Mouse (Mus musculus) adrenal gland, adult (tissue): ENCODE data around the gene Spcs3.

ENCODE experiments used
- DNase-seq, 2 experiments: peaks; one replicate each; pipeline ENCODE4 v3.0.0; 2022 to 2023; ENCODE audit warnings: low spot score in 1 of 2; ENCODE audit not compliant: inconsistent age in 2 of 2

The Spcs3 gene

GRCm38 (mm10) chr8:54529382-54530296 is at the start of gene Spcs3, which contains the start of gene Asb5:
TSS of gene Spcs3 (minus strand) at chr8:54529998.
TSS of gene Asb5 (plus strand) at chr8:54529580.
- peak; percentile 97 to 99 for DNase-seq

GRCm38 (mm10) chr8:54570618-54571609 is 41.1 kb upstream of the Spcs3 start:
- no peak for DNase-seq

- no peak for DNase-seq
These were observed 37.4 kb upstream of the Spcs3 start for GRCm38 (mm10) chr8:54567168-54567567.

GRCm38 (mm10) chr8:54565603-54566260 is 35.9 kb upstream of the Spcs3 start:
- no peak for DNase-seq

GRCm38 (mm10) chr8:54565181-54565580 is 35.4 kb upstream of the Spcs3 start:
- DNase-seq = no peak

GRCm38 (mm10) chr8:54562137-54562536 is 32.3 kb upstream of the Spcs3 start:
- no peak for DNase-seq

- no peak for DNase-seq
These were observed 25.1 kb upstream of the Spcs3 start for GRCm38 (mm10) chr8:54554921-54555320.

- no peak for DNase-seq
These were observed 20.3 kb upstream of the Spcs3 start for GRCm38 (mm10) chr8:54550026-54550574.

GRCm38 (mm10) chr8:54548383-54548782 is 18.6 kb upstream of the Spcs3 start:
- DNase-seq = peak; percentile 47 to 59

- no peak for DNase-seq
These were observed 11.5 kb upstream of the Spcs3 start for GRCm38 (mm10) chr8:54541331-54541730.

- DNase-seq = peak in 1 of 2 experiments; percentile 42
These were observed 7.5 kb upstream of the Spcs3 start for GRCm38 (mm10) chr8:54537285-54537684.

- DNase-seq = no peak
These were observed 5.4 kb upstream of the Spcs3 start for GRCm38 (mm10) chr8:54535172-54535571.

GRCm38 (mm10) chr8:54528571-54528970 is 1.2 kb downstream of the Spcs3 start:
- DNase-seq = no peak

- no peak for DNase-seq
These were observed 3.1 kb downstream of the Spcs3 start for GRCm38 (mm10) chr8:54526700-54527099.

GRCm38 (mm10) chr8:54525606-54526005 is 4.2 kb downstream of the Spcs3 start:
- DNase-seq = no peak

GRCm38 (mm10) chr8:54520516-54520915 is 9.3 kb downstream of the Spcs3 start:
- DNase-seq = no peak

GRCm38 (mm10) chr8:54518756-54519460 is 10.9 kb downstream of the Spcs3 start:
- DNase-seq = no peak

GRCm38 (mm10) chr8:54512200-54512599 is 17.6 kb downstream of the Spcs3 start:
- peak in 1 of 2 experiments; percentile 10 for DNase-seq

GRCm38 (mm10) chr8:54511791-54512190 is 18.0 kb downstream of the Spcs3 start:
- DNase-seq = no peak

GRCm38 (mm10) chr8:54509221-54509721 is 20.5 kb downstream of the Spcs3 start:
- peak in 1 of 2 experiments; percentile 31 for DNase-seq
